Mouse (Mus musculus): ENCODE results near the gene Wfdc11. TPM values are rescaled to one million over a fixed set of nuclear protein-coding genes. Genes with fewer than 3 reads are reported as not detected.

Wfdc11 gene
- polyA plus RNA-seq, 1 experiment from 2014 or later: not detected

- no peak within 1 kb of the TSS for H3K4me2 ChIP-seq (ENCODE audit: low read length)
- H3K27me3 ChIP-seq (ENCODE audit: control insufficient read depth, insufficient read depth, low read depth, low read length): no peaks in the 10 kb centered on the region
- no peaks in the 10 kb centered on the region for H3K9me3 ChIP-seq (replicated peaks; ENCODE audit: control insufficient read depth, low read length, poor library complexity, severe bottlenecking)
- no peak within 1 kb of the TSS for H3K27ac ChIP-seq (ENCODE audit: low read length)
- 70% methylated on average over 4 of the region's 4 CpGs for WGBS
- H3K4me3 ChIP-seq (ENCODE audit: low read depth, low read length): no peak within 1 kb of the TSS
- no peak for ATAC-seq
- no peaks in the 10 kb centered on the region for H3K4me1 ChIP-seq (ENCODE audit: control insufficient read depth, insufficient read depth, low read length)
- H3K9ac ChIP-seq (ENCODE audit: low read depth, low read length): no peak within 1 kb of the TSS
- no peaks in the 10 kb centered on the region for H3K36me3 ChIP-seq (ENCODE audit: control insufficient read depth, insufficient read depth, low read length)
Observed at GRCm38 (mm10) chr2:164698201-164698600, 24.3 kb upstream of the Wfdc11 start, which contains the start of gene Spint4. Gene Spint4 (plus strand): TSS chr2:164698501.

- no peaks in the 10 kb centered on the region for H3K27me3 ChIP-seq (ENCODE audit: control insufficient read depth, insufficient read depth, low read depth, low read length)
- no peak for ATAC-seq
- H3K27ac ChIP-seq (ENCODE audit: low read length): no peak within 1 kb of the TSS
- no peaks in the 10 kb centered on the region for H3K36me3 ChIP-seq (ENCODE audit: control insufficient read depth, insufficient read depth, low read length)
- no peaks in the 10 kb centered on the region for H3K9me3 ChIP-seq (replicated peaks; ENCODE audit: control insufficient read depth, low read length, poor library complexity, severe bottlenecking)
- no peaks in the 10 kb centered on the region for H3K4me1 ChIP-seq (ENCODE audit: control insufficient read depth, insufficient read depth, low read length)
- 70% methylated on average over 3 of the region's 3 CpGs for WGBS
- H3K4me2 ChIP-seq (ENCODE audit: low read length): no peak within 1 kb of the TSS
- H3K9ac ChIP-seq (ENCODE audit: low read depth, low read length): no peak within 1 kb of the TSS
- H3K4me3 ChIP-seq (ENCODE audit: low read depth, low read length): no peak within 1 kb of the TSS
Observed at GRCm38 (mm10) chr2:164684807-164685206, 10.9 kb upstream of the Wfdc11 start, which contains the start of gene Wfdc13. Gene Wfdc13 (plus strand): TSS chr2:164685107.

DNA sequence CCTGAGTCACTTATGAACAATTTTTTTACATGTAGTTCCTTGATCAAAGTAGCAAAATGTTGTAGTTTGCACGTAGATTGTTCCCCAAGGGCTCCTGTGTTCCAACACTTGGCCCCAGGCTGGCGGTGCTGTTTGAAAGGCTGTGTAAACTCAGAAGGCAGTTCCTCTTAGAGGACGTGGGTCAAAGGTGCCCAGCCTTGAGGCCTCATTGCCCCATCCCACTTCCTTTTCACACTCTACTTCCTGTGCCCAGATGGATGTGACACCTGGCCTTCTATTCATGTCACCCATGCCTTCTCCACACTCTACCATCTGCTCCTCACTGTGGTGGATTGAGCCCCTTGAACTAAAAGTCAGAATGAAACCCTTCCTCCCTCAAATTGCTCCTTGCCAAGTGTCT is 6.0 kb upstream of the Wfdc11 start:
- Histone ChIP-seq H3K9me3 (replicated peaks; ENCODE audit: control insufficient read depth, low read length, poor library complexity, severe bottlenecking) (no peaks in the 10 kb centered on the region), H3K4me3 (ENCODE audit: low read depth, low read length) (no peak overlapping the region), H3K27ac (ENCODE audit: low read length) (no peak overlapping the region), H3K36me3 (ENCODE audit: control insufficient read depth, insufficient read depth, low read length) (no peaks in the 10 kb centered on the region), H3K9ac (ENCODE audit: low read depth, low read length) (no peak overlapping the region), H3K4me2 (ENCODE audit: low read length) (no peak overlapping the region), H3K27me3 (ENCODE audit: control insufficient read depth, insufficient read depth, low read depth, low read length) (no peaks in the 10 kb centered on the region), H3K4me1 (ENCODE audit: control insufficient read depth, insufficient read depth, low read length) (peaks cover 6% of the 10 kb centered on the region; the same call in 1 of the 2 replicates)
- 69% methylated on average over 3 of the region's 3 CpGs for WGBS
- no peak for ATAC-seq

- H3K27me3 ChIP-seq (ENCODE audit: control insufficient read depth, insufficient read depth, low read depth, low read length): no peaks in the 10 kb centered on the region
- no peaks in the 10 kb centered on the region for H3K36me3 ChIP-seq (ENCODE audit: control insufficient read depth, insufficient read depth, low read length)
- H3K9me3 ChIP-seq (replicated peaks; ENCODE audit: control insufficient read depth, low read length, poor library complexity, severe bottlenecking): no peaks in the 10 kb centered on the region
- H3K4me3 ChIP-seq (ENCODE audit: low read depth, low read length): peak overlapping the region; percentile 25
- ATAC-seq: peak; percentile 78
- WGBS: 23% methylated on average over 19 of the region's 19 CpGs
- H3K4me2 ChIP-seq (ENCODE audit: low read length): peak overlapping the region; percentile 44
- H3K9ac ChIP-seq (ENCODE audit: low read depth, low read length): no peak overlapping the region
- H3K4me1 ChIP-seq (ENCODE audit: control insufficient read depth, insufficient read depth, low read length): peaks cover 6% of the 10 kb centered on the region; the same call in 1 of the 2 replicates
- no peak overlapping the region for H3K27ac ChIP-seq (ENCODE audit: low read length)
Observed at GRCm38 (mm10) chr2:164678848-164679625, 5.2 kb upstream of the Wfdc11 start.

DNA sequence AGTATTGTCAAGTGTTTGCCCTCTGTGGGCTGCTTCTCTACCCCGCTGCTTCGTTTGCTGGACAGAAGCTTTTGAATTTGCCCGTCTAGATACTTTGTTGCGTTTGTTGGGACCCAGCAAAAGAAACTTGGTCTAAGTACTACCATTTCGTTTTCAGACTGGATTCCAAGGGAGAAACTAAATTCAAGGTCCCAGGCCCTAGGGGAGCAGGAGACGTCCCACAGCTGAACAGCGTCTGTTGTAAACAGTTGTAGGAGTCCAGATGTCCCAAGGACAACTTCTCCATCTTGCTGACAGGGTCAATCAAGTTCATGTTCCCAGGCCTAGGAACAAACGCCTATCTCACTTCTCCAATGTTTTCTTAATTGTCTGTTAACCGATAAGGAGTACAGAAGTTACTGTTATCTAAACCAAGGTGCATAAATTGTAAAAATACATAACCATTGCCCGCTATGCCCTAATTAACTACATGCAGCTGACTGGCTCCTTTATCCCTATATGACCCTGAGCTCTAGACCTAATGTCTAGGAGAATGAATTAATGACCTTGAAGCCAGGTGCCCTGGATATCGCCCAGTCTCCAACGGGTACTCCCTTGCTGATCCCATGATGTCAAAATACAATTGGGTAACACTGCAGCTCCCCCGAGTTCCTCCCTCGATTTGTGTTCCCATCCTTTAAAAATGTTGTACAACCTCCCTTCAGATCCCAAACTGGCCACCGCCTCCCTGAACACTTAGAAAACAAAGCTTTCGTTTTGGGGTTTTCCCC is 3.2 kb upstream of the Wfdc11 start:
- H3K9ac ChIP-seq (ENCODE audit: low read depth, low read length): no peak overlapping the region
- no peak overlapping the region for H3K4me3 ChIP-seq (ENCODE audit: low read depth, low read length)
- H3K4me2 ChIP-seq (ENCODE audit: low read length): no peak overlapping the region
- H3K27me3 ChIP-seq (ENCODE audit: control insufficient read depth, insufficient read depth, low read depth, low read length): no peaks in the 10 kb centered on the region
- H3K4me1 ChIP-seq (ENCODE audit: control insufficient read depth, insufficient read depth, low read length): peaks cover 6% of the 10 kb centered on the region; the same call in 1 of the 2 replicates
- no peaks in the 10 kb centered on the region for H3K36me3 ChIP-seq (ENCODE audit: control insufficient read depth, insufficient read depth, low read length)
- H3K9me3 ChIP-seq (replicated peaks; ENCODE audit: control insufficient read depth, low read length, poor library complexity, severe bottlenecking): no peaks in the 10 kb centered on the region
- 90% methylated on average over 16 of the region's 16 CpGs for WGBS
- ATAC-seq: no peak
- no peak overlapping the region for H3K27ac ChIP-seq (ENCODE audit: low read length)

DNA sequence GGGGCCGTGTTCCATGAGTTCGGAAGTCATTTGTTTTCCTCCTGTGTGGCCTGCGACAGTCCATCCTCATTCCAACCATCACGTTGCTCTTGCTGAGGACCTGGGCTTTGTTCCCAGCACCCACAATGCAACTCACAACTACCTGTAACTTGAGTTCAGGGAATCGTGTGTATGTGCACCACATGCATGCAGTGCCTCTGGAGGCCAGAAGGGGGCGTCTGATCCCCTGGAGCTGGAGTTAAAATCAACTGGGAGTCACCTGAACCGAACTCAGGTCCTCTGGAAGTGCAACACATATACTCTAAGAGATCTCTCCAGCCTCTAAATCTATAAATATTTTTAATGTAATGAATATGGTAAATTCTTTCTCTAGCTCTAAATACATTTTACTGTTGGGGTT is 2.2 kb upstream of the Wfdc11 start:
- Histone ChIP-seq H3K36me3 (ENCODE audit: control insufficient read depth, insufficient read depth, low read length) (no peaks in the 10 kb centered on the region), H3K4me3 (ENCODE audit: low read depth, low read length) (no peak overlapping the region), H3K9ac (ENCODE audit: low read depth, low read length) (no peak overlapping the region), H3K9me3 (replicated peaks; ENCODE audit: control insufficient read depth, low read length, poor library complexity, severe bottlenecking) (no peaks in the 10 kb centered on the region), H3K4me2 (ENCODE audit: low read length) (no peak overlapping the region), H3K27me3 (ENCODE audit: control insufficient read depth, insufficient read depth, low read depth, low read length) (no peaks in the 10 kb centered on the region), H3K4me1 (ENCODE audit: control insufficient read depth, insufficient read depth, low read length) (peaks cover 6% of the 10 kb centered on the region; the same call in 1 of the 2 replicates), H3K27ac (ENCODE audit: low read length) (no peak overlapping the region)
- ATAC-seq: no peak
- WGBS: 73% methylated on average over 7 of the region's 7 CpGs

DNA sequence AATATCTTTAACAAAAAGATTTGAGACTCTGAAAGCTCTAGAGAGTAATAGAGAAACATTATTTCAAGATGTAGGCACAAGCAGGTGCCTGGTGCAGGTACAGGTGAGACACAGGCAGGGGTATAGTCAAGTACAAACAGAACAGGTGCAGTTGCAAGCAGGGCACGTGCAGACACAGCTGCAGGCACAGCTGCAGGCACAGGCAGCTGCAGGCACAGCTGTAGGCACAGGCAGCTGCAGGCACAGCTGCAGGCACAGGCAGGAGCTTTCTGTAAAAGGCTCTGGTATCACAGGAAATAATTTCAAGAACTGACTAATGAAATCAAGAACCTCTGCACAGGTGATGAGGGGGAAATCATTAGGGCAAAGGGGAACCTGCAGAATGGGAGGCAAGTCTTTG is 2.9 kb downstream of the Wfdc11 start:
- Histone ChIP-seq H3K4me3 (ENCODE audit: low read depth, low read length) (no peak overlapping the region), H3K27me3 (ENCODE audit: control insufficient read depth, insufficient read depth, low read depth, low read length) (no peaks in the 10 kb centered on the region), H3K9ac (ENCODE audit: low read depth, low read length) (no peak overlapping the region), H3K27ac (ENCODE audit: low read length) (no peak overlapping the region), H3K4me2 (ENCODE audit: low read length) (no peak overlapping the region), H3K36me3 (ENCODE audit: control insufficient read depth, insufficient read depth, low read length) (no peaks in the 10 kb centered on the region), H3K9me3 (replicated peaks; ENCODE audit: control insufficient read depth, low read length, poor library complexity, severe bottlenecking) (no peaks in the 10 kb centered on the region), H3K4me1 (ENCODE audit: control insufficient read depth, insufficient read depth, low read length) (no peaks in the 10 kb centered on the region)
- no peak for ATAC-seq
- 35% methylated on average over 1 of the region's 1 CpGs for WGBS

DNA sequence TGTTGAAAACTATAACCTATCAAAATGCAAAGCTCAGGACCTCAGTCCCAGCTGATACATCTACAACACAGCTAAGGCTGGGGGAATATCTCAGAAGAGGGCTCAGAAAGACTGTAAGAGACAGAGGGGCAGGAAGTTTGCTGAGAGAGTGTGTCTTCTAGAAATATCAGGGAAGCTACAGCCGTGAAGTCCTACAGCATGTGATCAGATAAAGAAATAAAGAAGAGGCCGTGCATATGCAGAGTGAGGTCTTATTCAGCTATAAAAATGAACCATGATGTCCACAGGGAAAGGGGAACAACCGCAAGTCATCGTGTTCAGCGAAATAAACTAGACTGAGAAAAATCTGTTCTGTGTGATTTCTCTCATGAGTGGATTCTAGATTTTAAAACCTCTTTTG is 3.6 kb downstream of the Wfdc11 start:
- no peak for ATAC-seq
- H3K9me3 ChIP-seq (replicated peaks; ENCODE audit: control insufficient read depth, low read length, poor library complexity, severe bottlenecking): no peaks in the 10 kb centered on the region
- no peak overlapping the region for H3K9ac ChIP-seq (ENCODE audit: low read depth, low read length)
- no peak overlapping the region for H3K4me2 ChIP-seq (ENCODE audit: low read length)
- H3K36me3 ChIP-seq (ENCODE audit: control insufficient read depth, insufficient read depth, low read length): no peaks in the 10 kb centered on the region
- 93% methylated on average over 5 of the region's 5 CpGs for WGBS
- no peaks in the 10 kb centered on the region for H3K27me3 ChIP-seq (ENCODE audit: control insufficient read depth, insufficient read depth, low read depth, low read length)
- H3K4me3 ChIP-seq (ENCODE audit: low read depth, low read length): no peak overlapping the region
- H3K27ac ChIP-seq (ENCODE audit: low read length): no peak overlapping the region
- H3K4me1 ChIP-seq (ENCODE audit: control insufficient read depth, insufficient read depth, low read length): no peaks in the 10 kb centered on the region

DNA sequence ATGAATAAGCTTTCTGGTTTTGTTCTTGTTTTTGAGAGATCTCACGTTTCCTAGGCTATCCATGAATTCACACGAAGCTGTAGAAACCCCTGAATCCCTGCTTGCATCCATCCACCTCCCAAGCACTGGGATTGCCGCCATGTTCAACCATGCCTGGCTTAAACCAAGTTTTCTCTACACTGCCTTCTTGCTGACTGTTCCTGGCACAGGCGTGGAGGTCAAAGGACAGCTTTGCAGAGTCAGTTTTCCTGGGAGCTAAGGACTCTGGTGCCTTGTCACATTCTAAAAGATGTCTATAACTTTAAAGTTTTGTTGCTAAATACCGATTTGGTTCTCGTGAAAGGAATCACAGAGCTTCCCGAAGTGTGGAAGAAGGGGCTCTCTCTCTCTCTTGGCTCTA is 9.0 kb downstream of the Wfdc11 start:
- 90% methylated on average over 7 of the region's 7 CpGs for WGBS
- no peaks in the 10 kb centered on the region for H3K36me3 ChIP-seq (ENCODE audit: control insufficient read depth, insufficient read depth, low read length)
- H3K4me1 ChIP-seq (ENCODE audit: control insufficient read depth, insufficient read depth, low read length): no peaks in the 10 kb centered on the region
- H3K4me3 ChIP-seq (ENCODE audit: low read depth, low read length): no peak overlapping the region
- no peak overlapping the region for H3K9ac ChIP-seq (ENCODE audit: low read depth, low read length)
- H3K4me2 ChIP-seq (ENCODE audit: low read length): no peak overlapping the region
- H3K27me3 ChIP-seq (ENCODE audit: control insufficient read depth, insufficient read depth, low read depth, low read length): no peaks in the 10 kb centered on the region
- no peak for ATAC-seq
- H3K27ac ChIP-seq (ENCODE audit: low read length): no peak overlapping the region
- no peaks in the 10 kb centered on the region for H3K9me3 ChIP-seq (replicated peaks; ENCODE audit: control insufficient read depth, low read length, poor library complexity, severe bottlenecking)
